Mouse (Mus musculus): ENCODE measurements around the gene Pram1. TPM values are rescaled to one million over a fixed set of nuclear protein-coding genes. Genes with fewer than 3 reads are reported as not detected.
A peak's percentile ranks its signal among the peaks of the same experiment; 100 is the strongest.
"Not testable (repeated sequence)": the region's sequence is repeated elsewhere in the genome, so short reads cannot be mapped to it uniquely, and the experiment has no call there.

The Pram1 gene
- 0.44 and 0.56 TPM in 2 replicates for polyA plus RNA-seq (2015; fragmentation: Nextera tagmentation; extraction: Ambion mirVana)

- no peak within 1 kb of the TSS for H3K27ac ChIP-seq (replicated peaks)
- no peaks in the 10 kb centered on the region for H3K27me3 ChIP-seq
- no peaks in the 10 kb centered on the region for H3K9me3 ChIP-seq
- WGBS = 89% methylated on average over 4 of the region's 4 CpGs
- H3K36me3 ChIP-seq = 0 out of 2 replicates have a peak, but pooled peaks cover 14% of the 10 kb centered on the region
- H3K4me1 ChIP-seq (replicated peaks) = no peaks in the 10 kb centered on the region
- no peak within 1 kb of the TSS for H3K4me3 ChIP-seq
- no peak for ATAC-seq (ENCODE audit: low FRiP score, low read depth)
- H3K4me2 ChIP-seq = no peak within 1 kb of the TSS
- no peak within 1 kb of the TSS for H3K9ac ChIP-seq
Measured at GRCm38 (mm10) chr17:33637516-33638276, at the start of gene Pram1. Pram1 (plus strand) TSS chr17:33638056.

- no peak overlapping the region for H3K4me2 ChIP-seq
- H3K4me3 ChIP-seq = no peak overlapping the region
- H3K36me3 ChIP-seq = no peaks in the 10 kb centered on the region
- no peaks in the 10 kb centered on the region for H3K9me3 ChIP-seq
- ATAC-seq (ENCODE audit: low FRiP score, low read depth) = no peak
- no peak overlapping the region for H3K27ac ChIP-seq (replicated peaks)
- H3K4me1 ChIP-seq (replicated peaks) = no peaks in the 10 kb centered on the region
- no peaks in the 10 kb centered on the region for H3K27me3 ChIP-seq
- H3K9ac ChIP-seq = no peak overlapping the region
Measured at GRCm38 (mm10) chr17:33597271-33597670, 40.6 kb upstream of the Pram1 start.

DNA sequence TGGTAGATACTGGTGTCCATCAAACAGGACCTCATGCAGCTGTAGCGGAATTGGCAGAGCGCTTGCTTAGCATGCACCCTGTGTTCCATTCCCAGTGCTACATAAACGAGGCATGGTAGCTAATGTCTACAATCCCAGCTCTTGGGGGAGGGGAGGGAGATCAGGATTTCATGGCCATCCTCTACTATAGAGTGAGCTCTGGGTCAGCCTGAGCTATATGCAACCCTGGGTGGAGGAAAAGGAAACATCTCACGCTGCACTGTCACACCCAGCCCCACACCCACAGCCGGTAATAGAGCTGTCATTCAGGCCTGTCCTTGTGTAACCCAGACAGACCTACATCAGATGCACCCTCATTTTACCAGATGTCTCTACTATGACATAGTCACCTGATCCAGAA is 39.4 kb upstream of the Pram1 start:
- Histone ChIP-seq H3K9ac (no peak overlapping the region), H3K9me3 (no peaks in the 10 kb centered on the region), H3K36me3 (no peaks in the 10 kb centered on the region), H3K4me3 (no peak overlapping the region), H3K27ac (replicated peaks) (no peak overlapping the region), H3K4me1 (replicated peaks) (no peaks in the 10 kb centered on the region), H3K27me3 (no peaks in the 10 kb centered on the region), H3K4me2 (no peak overlapping the region)
- ATAC-seq (ENCODE audit: low FRiP score, low read depth) = no peak
- 91% methylated on average over 5 of the region's 5 CpGs for WGBS

DNA sequence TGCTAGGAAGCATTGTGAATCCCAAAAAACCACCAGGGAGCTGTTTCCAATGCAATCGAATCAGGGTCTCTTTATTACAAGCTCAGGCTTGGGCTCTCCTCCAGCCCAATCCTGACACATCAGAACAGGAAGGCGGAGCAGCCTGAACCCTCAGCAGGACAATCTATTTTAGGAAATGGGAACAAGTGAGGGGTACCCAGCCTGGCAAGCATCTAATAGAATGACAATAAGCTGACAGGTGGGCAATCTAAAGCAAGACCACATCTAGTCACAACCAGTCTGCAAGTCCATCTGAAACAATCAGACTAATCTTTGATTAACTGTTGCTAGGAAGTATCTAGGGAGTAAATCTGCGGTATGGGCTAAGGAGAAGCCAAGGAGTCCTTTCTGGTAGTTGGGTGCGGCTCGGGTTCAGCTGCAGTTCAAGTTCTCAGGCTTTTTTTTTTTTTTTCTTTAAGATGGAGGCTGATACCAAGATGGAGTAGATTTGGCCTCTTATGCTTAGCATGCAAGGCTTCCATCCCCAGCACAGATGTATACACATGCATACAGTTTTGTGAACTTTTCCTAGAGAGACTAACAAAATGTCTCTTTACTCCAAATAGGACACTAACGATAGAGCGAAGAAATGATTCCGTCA is 37.9 kb upstream of the Pram1 start:
- ATAC-seq (ENCODE audit: low FRiP score, low read depth) = no peak
- Histone ChIP-seq H3K4me2 (no peak overlapping the region), H3K9ac (no peak overlapping the region), H3K4me1 (replicated peaks) (no peaks in the 10 kb centered on the region), H3K36me3 (no peaks in the 10 kb centered on the region), H3K27ac (replicated peaks) (no peak overlapping the region), H3K9me3 (no peaks in the 10 kb centered on the region), H3K27me3 (no peaks in the 10 kb centered on the region), H3K4me3 (no peak overlapping the region)
- WGBS = 93% methylated on average over 8 of the region's 8 CpGs

GRCm38 (mm10) chr17:33600831-33601230 is 37.0 kb upstream of the Pram1 start:
- Histone ChIP-seq H3K9me3 (no peaks in the 10 kb centered on the region), H3K27ac (replicated peaks) (no peak overlapping the region), H3K4me2 (no peak overlapping the region), H3K4me1 (replicated peaks) (no peaks in the 10 kb centered on the region), H3K36me3 (no peaks in the 10 kb centered on the region), H3K4me3 (no peak overlapping the region), H3K27me3 (no peaks in the 10 kb centered on the region), H3K9ac (no peak overlapping the region)
- ATAC-seq (ENCODE audit: low FRiP score, low read depth) = no peak
- WGBS = 83% methylated on average over 3 of the region's 3 CpGs

DNA sequence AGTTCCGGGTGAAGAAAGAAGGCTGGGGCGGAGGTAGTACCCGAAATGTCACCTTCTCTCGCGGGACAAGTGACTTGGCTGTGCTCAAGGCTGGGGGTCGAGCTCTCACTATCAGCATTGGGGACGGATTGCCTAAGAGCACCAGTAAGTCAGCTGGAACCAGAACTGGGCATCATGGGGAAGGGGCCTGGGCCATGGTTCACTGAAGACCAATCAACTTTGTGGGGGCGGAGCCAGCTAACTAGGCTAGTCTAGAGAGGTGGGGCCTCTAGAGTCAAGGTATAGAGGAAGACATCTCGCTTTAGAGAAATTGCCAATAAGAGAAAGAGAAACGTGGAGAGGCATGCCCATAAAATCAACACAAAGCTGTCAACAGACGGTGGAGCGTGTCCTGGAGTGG is 35.9 kb upstream of the Pram1 start:
- Histone ChIP-seq H3K4me1 (replicated peaks) (no peaks in the 10 kb centered on the region), H3K4me2 (no peak overlapping the region), H3K4me3 (no peak overlapping the region), H3K9me3 (no peaks in the 10 kb centered on the region), H3K9ac (no peak overlapping the region), H3K36me3 (no peaks in the 10 kb centered on the region), H3K27me3 (no peaks in the 10 kb centered on the region), H3K27ac (replicated peaks) (no peak overlapping the region)
- WGBS = 84% methylated on average over 12 of the region's 12 CpGs
- no peak for ATAC-seq (ENCODE audit: low FRiP score, low read depth)

DNA sequence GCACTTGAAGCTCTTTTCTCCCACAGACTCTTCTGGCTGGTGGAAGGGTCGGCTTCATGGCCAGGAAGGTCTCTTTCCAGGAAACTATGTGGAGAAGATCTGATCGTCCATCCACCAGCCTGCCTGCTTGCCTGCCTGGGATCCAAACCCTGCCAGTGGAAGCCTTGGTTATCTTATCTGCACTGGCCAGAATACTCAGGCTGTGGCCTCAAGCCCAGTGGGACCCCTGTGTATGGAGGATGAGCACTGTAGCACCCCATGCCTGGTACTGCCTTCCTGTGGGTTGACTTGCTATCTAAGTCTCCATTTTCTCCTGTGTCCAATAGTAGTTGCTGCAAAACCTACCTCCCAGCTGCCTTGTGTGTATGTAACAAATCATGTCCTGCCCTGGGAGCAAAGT is 30.6 kb upstream of the Pram1 start:
- H3K4me2 ChIP-seq = no peak overlapping the region
- no peaks in the 10 kb centered on the region for H3K9me3 ChIP-seq
- H3K27ac ChIP-seq (replicated peaks) = no peak overlapping the region
- H3K36me3 ChIP-seq = no peaks in the 10 kb centered on the region
- no peak overlapping the region for H3K9ac ChIP-seq
- H3K4me1 ChIP-seq (replicated peaks) = no peaks in the 10 kb centered on the region
- no peak overlapping the region for H3K4me3 ChIP-seq
- H3K27me3 ChIP-seq = no peaks in the 10 kb centered on the region
- ATAC-seq (ENCODE audit: low FRiP score, low read depth) = no peak
- WGBS = 84% methylated on average over 2 of the region's 2 CpGs

DNA sequence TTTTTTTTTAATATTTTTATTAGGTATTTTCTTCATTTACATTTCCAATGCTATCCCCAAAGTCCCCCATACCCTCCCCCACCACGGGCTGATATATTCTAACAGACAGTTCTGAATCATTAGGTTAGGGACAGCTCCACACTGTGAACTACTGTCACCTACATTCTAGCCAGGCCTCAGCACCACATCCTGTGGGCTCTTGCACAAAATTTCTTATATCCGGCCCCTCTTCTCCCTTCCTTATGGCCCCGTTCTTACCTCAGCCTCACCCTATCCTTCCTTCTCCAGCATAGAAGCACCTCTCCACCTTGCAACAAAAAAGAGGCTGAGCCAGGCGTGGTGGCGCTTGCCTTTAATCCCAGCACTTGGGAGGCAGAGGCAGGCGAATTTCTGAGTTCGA is 27.3 kb upstream of the Pram1 start:
- no peak for ATAC-seq (ENCODE audit: low FRiP score, low read depth)
- Histone ChIP-seq H3K4me1 (replicated peaks) (no peaks in the 10 kb centered on the region), H3K4me3 (no peak overlapping the region), H3K27me3 (no peaks in the 10 kb centered on the region), H3K4me2 (no peak overlapping the region), H3K9ac (no peak overlapping the region), H3K9me3 (no peaks in the 10 kb centered on the region), H3K27ac (replicated peaks) (no peak overlapping the region), H3K36me3 (no peaks in the 10 kb centered on the region)
- 88% methylated on average over 7 of the region's 7 CpGs for WGBS

GRCm38 (mm10) chr17:33613726-33614125 is 24.1 kb upstream of the Pram1 start:
- WGBS = 86% methylated on average over 5 of the region's 5 CpGs

DNA sequence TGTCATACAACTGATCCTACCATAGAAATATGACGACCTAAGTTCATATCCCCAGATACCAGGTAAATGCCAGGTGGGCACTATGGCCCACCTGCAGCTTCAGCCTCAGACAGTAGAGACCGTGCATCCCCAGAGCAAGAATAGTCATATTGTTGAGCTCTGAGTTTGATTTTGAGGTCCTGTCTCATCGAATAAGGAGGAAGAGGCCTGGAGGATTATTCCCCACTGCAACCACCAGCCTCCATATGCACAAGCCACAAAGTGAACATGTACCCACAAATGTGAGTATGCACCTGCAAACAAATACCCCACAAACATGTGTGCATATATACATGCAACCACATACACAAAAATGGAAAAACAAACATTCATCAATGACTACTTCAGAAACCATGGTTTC is 10.6 kb upstream of the Pram1 start:
- H3K4me1 ChIP-seq (replicated peaks) = peaks cover 34% of the 10 kb centered on the region
- WGBS = 95% methylated on average over 3 of the region's 3 CpGs
- H3K36me3 ChIP-seq = no peaks in the 10 kb centered on the region
- H3K9me3 ChIP-seq = no peaks in the 10 kb centered on the region
- ATAC-seq (ENCODE audit: low FRiP score, low read depth) = no peak
- H3K27me3 ChIP-seq = no peaks in the 10 kb centered on the region
- no peak overlapping the region for H3K9ac ChIP-seq
- no peak overlapping the region for H3K4me3 ChIP-seq
- H3K27ac ChIP-seq (replicated peaks) = no peak overlapping the region
- no peak overlapping the region for H3K4me2 ChIP-seq

More at GRCm38 (mm10) chr17:33613726-33614125, 24.1 kb upstream of the Pram1 start:
- H3K4me2 ChIP-seq; H3K9ac ChIP-seq; H3K27ac ChIP-seq (replicated peaks); H3K27me3 ChIP-seq; H3K4me3 ChIP-seq; ATAC-seq (ENCODE audit: low FRiP score, low read depth); H3K9me3 ChIP-seq; H3K4me1 ChIP-seq (replicated peaks); H3K36me3 ChIP-seq: not testable (repeated sequence)

DNA sequence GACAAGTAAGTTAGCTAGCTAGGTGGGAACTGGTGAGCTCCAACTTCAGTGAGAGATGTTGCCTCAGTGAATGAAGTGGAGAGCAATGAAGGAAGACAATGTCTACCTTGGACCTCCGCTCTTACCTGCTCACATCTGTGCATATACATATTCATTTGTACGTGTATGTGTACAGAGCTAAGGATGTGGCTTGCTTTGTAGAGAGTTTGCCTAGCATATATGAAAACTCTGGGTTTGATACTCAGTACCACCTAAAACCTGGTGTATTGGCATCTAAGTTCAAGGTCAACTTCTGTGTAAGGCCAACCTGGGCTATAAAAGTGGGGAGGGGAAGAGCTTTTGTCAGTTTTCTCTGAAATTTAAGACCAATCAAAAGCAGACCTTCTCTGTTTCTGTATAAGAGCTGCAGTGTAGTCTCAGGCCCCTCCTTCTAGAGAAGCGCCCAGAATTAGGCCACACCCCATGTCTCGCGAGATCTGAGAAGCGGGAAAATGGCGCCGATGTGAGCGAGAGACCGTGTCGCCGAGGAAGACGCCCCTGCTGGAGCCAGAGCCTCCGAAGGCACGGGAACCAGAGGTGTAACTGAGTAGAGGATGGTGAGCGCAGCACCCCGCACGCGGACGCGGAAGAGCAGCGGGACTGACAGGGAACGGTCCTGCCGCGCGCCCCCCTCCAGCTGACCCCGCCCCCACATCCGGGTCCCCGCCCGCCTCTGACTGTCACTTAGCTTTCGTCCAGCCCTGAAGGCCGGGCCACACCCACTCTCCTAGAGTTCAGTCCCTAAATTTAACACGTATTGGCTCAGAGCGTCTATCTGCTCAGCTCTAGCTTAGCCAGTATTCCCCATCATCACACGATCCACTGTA is 9.0 kb upstream of the Pram1 start, which contains the start of gene Zfp414:
Gene Zfp414 (plus strand): TSS at position 470 of the 866 bp plus-strand sequence.
- H3K4me1 ChIP-seq (replicated peaks) = peaks cover 35% of the 10 kb centered on the region
- H3K4me2 ChIP-seq = peak within 1 kb of the TSS; percentile 89
- no peaks in the 10 kb centered on the region for H3K27me3 ChIP-seq
- 3% methylated on average over 32 of the region's 35 CpGs for WGBS
- H3K36me3 ChIP-seq = no peaks in the 10 kb centered on the region
- peak; percentile 96 for ATAC-seq (ENCODE audit: low FRiP score, low read depth)
- no peaks in the 10 kb centered on the region for H3K9me3 ChIP-seq
- peak within 1 kb of the TSS; percentile 72 for H3K4me3 ChIP-seq
- peak within 1 kb of the TSS; percentile 98 for H3K27ac ChIP-seq (replicated peaks)
- peak within 1 kb of the TSS; percentile 78 for H3K9ac ChIP-seq

Measured in hindbrain, embryonic 15.5 days (tissue).